Mouse (Mus musculus) limb, embryonic 12.5 days (tissue): ENCODE measurements at regions not wholly inside any gene's neighbourhood (a gene's known extent, or its start where the extent isn't known, plus 50 kb on each side); places are given as distances from the start of the nearest gene placed in this dataset.
A peak's percentile ranks its signal among the peaks of the same experiment; 100 is the strongest.

ENCODE experiments used
- ATAC-seq: fragments of 200-750 bp; cut with Nextera tagmentation; 2 replicates; pipeline ENCODE4 v1.8.0; 2017; ENCODE audit warnings: low read depth, moderate TSS enrichment; ENCODE audit not compliant: insufficient number of reproducible peaks, insufficient read depth, low FRiP score, low TSS enrichment
- H3K27ac ChIP-seq: fragments of 300-500 bp; sonication (generic); 2 replicates; pipeline ENCODE4 v1.5.1; 2016; ENCODE audit warnings: mild to moderate bottlenecking, moderate library complexity
- H3K27me3 ChIP-seq: fragments of 300-500 bp; sonication (generic); 2 replicates; pipeline ENCODE4 v1.6.1; 2016; ENCODE audit warnings: mild to moderate bottlenecking, moderate library complexity
- H3K36me3 ChIP-seq: fragments of 300-500 bp; sonication (generic); 2 replicates; pipeline ENCODE4 v1.6.1; 2016; ENCODE audit warnings: mild to moderate bottlenecking, moderate library complexity
- H3K4me1 ChIP-seq: fragments of 300-500 bp; sonication (generic); replicated peaks from 2 replicates; pipeline ENCODE4 v1.6.1; 2016
- H3K4me2 ChIP-seq: fragments of 300-500 bp; sonication (generic); 2 replicates; pipeline ENCODE4 v1.6.1; 2016; ENCODE audit warnings: mild to moderate bottlenecking, moderate library complexity
- H3K4me3 ChIP-seq: fragments of 300-500 bp; sonication (generic); replicated peaks from 2 replicates; pipeline ENCODE4 v1.5.1; 2016; ENCODE audit warnings: mild to moderate bottlenecking
- H3K9ac ChIP-seq: fragments of 300-500 bp; sonication (generic); replicated peaks from 2 replicates; pipeline ENCODE4 v1.6.1; 2016; ENCODE audit warnings: mild to moderate bottlenecking, moderate library complexity
- H3K9me3 ChIP-seq: fragments of 300-500 bp; sonication (generic); 2 replicates; pipeline ENCODE4 v1.6.1; 2016; ENCODE audit warnings: mild to moderate bottlenecking, moderate library complexity
- WGBS: fragments of 180-500 bp; shearing (Covaris S2); methylation state at CpG from one replicate; pipeline ENCODE4 v1.1.7; 2016; 5-methylcytosine and 5-hydroxymethylcytosine counted together

DNA sequence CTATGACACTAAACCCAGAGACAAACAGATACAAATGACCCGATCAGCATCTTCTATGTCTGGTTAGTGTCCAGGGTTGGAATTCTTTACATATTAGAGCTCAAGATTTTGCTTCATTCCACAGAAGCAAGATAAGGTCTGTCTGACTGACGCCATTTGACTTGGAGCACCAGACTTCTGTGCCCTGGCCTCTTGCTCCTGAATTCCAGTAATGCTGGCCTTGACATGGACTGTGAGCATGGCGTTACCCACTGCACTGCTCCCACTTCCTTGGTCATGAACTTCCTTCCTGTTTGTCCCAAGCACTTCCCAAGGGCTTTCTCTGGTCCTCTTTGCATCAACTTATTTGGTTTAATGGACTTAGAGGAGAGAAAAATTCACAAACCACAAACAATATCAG lies 225.6 kb upstream of the Igfbp3 start:
- H3K4me1 ChIP-seq: 0 out of 2 replicates have a peak, but pooled peaks cover 3% of the 10 kb centered on the region
- no peaks in the 10 kb centered on the region for H3K36me3 ChIP-seq
- WGBS: 80% methylated on average over 3 of the region's 3 CpGs
- H3K27me3 ChIP-seq: no peaks in the 10 kb centered on the region
- no peaks in the 10 kb centered on the region for H3K9me3 ChIP-seq
- no peak overlapping the region for H3K27ac ChIP-seq
- no peak overlapping the region for H3K4me2 ChIP-seq
- no peak for ATAC-seq
- no peak overlapping the region for H3K9ac ChIP-seq
- no peak overlapping the region for H3K4me3 ChIP-seq

DNA sequence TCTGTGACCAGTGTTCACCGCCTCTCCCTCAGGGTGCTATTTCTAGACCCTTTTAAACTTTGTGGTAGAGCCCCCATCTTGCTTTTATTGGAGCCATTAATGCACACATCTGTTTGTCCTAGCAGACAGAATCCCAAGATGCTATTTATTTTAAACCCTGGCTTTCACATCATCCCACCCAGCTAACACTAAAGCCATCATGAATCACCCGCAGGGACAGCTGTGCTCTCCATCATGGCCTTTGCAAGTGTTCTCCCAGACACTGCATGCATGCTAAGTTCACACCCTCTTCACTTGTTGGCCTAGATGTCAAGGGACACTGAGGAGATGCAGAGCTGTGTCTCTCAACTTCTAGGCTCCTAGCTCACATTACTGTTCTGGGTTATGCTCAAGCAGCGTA lies 220.9 kb upstream of the Igfbp3 start:
- Histone ChIP-seq H3K4me3 (no peak overlapping the region), H3K27me3 (no peaks in the 10 kb centered on the region), H3K4me1 (0 out of 2 replicates have a peak, but pooled peaks cover 3% of the 10 kb centered on the region), H3K4me2 (no peak overlapping the region), H3K9ac (no peak overlapping the region), H3K36me3 (no peaks in the 10 kb centered on the region), H3K9me3 (no peaks in the 10 kb centered on the region), H3K27ac (no peak overlapping the region)
- WGBS: 81% methylated on average over 3 of the region's 3 CpGs
- no peak for ATAC-seq

DNA sequence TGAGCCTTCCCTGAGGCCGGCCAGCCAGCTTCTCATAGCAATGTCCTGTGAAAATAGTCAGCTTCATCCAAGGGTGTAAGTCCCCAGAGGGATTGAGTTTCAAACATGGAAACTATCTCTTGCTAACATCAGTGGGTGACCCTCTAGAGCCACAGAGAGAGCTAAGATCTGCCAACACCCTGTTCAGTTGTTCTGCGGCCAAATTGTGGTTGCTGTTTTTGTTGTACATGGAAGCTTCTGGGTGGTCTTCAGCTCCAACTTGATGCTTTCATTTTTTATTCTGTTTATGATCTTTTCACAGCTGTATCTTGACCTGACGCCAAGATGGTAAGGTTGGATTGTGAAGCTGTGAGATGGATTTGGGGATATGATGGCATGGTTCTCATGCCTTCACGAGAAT lies 214.0 kb upstream of the Igfbp3 start:
- Histone ChIP-seq H3K27me3 (no peaks in the 10 kb centered on the region), H3K4me2 (no peak overlapping the region), H3K36me3 (no peaks in the 10 kb centered on the region), H3K9me3 (no peaks in the 10 kb centered on the region), H3K9ac (no peak overlapping the region), H3K4me3 (no peak overlapping the region), H3K4me1 (peaks cover 9% of the 10 kb centered on the region), H3K27ac (no peak overlapping the region)
- no peak for ATAC-seq
- WGBS: 87% methylated on average over 4 of the region's 4 CpGs

DNA sequence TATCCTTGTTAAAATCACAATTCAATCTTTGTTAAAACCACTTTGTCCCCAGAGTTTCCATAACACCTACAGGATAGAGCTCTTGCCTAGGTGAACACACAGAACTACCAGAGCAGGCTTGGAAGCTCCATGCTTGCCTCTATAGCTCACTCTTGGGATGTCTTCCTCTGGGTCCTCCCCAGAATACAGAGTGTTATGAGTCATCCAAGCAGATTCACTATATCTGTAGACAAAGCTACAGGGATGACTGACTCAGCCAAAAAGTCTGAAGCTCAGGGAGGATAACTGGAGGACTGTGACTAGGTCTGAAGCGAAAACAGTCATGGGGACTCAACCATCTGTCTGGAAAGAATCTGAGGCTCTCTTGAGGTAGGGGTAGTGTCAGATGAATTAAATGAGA lies 211.5 kb upstream of the Igfbp3 start:
- WGBS: 84% methylated on average over 1 of the region's 1 CpGs
- no peaks in the 10 kb centered on the region for H3K9me3 ChIP-seq

DNA sequence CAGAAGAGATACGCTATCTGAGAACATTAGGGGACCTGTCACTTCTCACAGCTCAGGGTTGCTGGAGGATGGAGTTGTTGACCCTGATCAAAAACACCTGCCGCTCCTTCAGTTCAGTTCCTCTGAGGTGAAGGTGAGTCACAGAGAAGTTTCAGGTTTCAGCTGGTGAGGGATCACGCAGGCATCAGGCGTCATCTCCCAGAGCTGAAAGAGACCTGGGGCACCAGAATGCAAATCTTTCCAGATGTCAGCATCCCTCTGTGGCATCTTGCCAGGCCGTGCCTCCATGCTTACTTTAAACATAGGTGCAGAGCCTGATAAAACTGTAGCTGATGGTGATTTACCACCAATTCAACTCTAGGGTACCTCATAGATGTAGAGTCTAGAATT lies 210.4 kb upstream of the Igfbp3 start:
- Histone ChIP-seq H3K4me2 (no peak overlapping the region), H3K27ac (no peak overlapping the region), H3K4me3 (no peak overlapping the region), H3K9ac (no peak overlapping the region), H3K4me1 (peaks cover 9% of the 10 kb centered on the region), H3K36me3 (no peaks in the 10 kb centered on the region), H3K9me3 (no peaks in the 10 kb centered on the region), H3K27me3 (no peaks in the 10 kb centered on the region)
- ATAC-seq: no peak
- 39% methylated on average over 5 of the region's 5 CpGs for WGBS

More for the DNA sequence above, 211.5 kb upstream of the Igfbp3 start:
- H3K9ac ChIP-seq: no peak overlapping the region
- H3K36me3 ChIP-seq: no peaks in the 10 kb centered on the region
- H3K27ac ChIP-seq: no peak overlapping the region
- H3K27me3 ChIP-seq: no peaks in the 10 kb centered on the region
- peaks cover 9% of the 10 kb centered on the region for H3K4me1 ChIP-seq
- no peak overlapping the region for H3K4me3 ChIP-seq
- ATAC-seq: no peak
- no peak overlapping the region for H3K4me2 ChIP-seq

DNA sequence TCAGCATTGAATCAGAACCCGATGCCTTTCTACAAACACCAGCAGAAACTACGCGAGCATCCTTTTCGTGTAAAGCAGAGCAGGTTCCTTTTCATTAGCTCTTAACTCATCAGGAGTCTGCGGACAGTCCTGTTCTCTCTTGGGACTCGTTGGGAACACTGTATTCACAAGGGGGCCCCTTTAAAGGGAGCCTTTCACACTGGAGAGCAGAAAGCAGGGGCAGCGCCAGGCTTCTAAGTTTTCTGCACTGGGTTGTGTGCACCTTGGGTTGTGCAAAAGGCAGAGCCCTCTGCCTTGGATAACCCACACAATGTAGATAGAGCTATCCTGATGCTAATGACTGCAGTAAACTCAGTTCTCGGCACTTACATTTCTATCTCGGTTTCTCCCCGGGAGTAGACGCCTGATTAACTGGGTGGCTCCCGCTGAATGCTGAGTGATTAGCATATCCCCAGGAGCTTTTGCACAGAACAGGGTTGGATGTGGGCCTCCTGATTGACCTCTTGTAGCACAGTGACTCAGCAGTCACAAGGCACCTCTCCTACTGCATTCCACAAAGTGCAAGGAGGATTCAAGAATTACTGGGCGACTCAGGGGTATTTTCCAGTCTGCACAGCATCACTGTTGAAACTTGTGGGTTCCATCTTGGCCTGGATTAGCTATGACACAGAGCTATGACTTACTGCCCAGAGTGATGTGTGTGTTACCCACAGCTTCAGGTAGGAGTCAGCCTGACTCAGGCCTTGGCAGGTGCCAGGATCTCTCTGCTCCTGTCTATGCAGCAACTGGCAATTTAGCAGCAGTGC lies 209.8 kb upstream of the Igfbp3 start:
- H3K4me3 ChIP-seq: no peak overlapping the region
- WGBS: 16% methylated on average over 13 of the region's 13 CpGs
- no peak for ATAC-seq

DNA sequence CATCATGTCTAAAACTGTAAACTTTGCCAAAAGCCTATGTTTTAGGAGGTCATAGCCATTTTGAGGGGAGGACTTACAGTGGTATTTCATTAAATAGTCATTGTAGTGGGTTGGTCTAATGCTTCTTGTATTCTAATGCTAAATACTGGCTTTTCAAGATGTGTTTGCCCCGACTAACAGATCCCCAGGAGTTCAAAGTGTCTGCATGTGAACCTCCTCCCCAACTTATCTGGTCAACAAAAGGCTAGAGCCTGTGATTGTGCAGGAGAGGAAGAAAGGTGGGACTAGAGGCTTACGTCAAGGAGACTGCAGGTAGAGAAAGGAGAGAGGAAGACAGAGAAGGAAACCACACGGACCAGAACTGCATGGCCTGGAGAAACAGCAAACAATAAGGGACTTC lies 198.9 kb upstream of the Igfbp3 start:
- Histone ChIP-seq H3K4me3 (no peak overlapping the region), H3K4me2 (no peak overlapping the region), H3K9ac (no peak overlapping the region), H3K9me3 (no peaks in the 10 kb centered on the region), H3K27ac (no peak overlapping the region), H3K4me1 (no peaks in the 10 kb centered on the region), H3K27me3 (no peaks in the 10 kb centered on the region), H3K36me3 (no peaks in the 10 kb centered on the region)
- 74% methylated on average over 3 of the region's 3 CpGs for WGBS
- ATAC-seq: no peak

More for the DNA sequence above, 209.8 kb upstream of the Igfbp3 start:
- Histone ChIP-seq H3K36me3 (no peaks in the 10 kb centered on the region), H3K27me3 (no peaks in the 10 kb centered on the region), H3K4me2 (no peak overlapping the region), H3K27ac (no peak overlapping the region), H3K9ac (no peak overlapping the region), H3K4me1 (peaks cover 9% of the 10 kb centered on the region), H3K9me3 (no peaks in the 10 kb centered on the region)

DNA sequence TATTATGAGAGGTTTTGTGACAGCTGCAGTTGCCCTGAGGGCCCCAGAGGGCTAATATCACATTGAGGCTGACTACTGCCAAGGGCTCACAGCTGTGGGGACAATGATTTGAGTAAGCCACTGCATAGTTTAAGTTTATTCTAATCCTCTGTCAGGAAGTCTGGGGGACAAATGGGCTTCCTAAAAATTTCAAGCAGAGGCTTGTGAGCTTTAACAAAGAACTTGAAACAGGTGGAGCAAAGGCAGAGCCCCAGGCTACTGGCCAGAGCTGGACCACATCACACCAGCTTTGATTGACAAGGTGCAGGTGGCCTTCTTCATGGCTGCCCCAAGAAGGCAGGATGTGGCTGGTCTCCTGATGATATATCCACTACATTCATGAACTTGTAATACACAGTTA lies 195.3 kb upstream of the Igfbp3 start:
- no peaks in the 10 kb centered on the region for H3K36me3 ChIP-seq
- no peaks in the 10 kb centered on the region for H3K27me3 ChIP-seq
- no peak overlapping the region for H3K4me3 ChIP-seq
- no peaks in the 10 kb centered on the region for H3K9me3 ChIP-seq
- no peak overlapping the region for H3K27ac ChIP-seq
- ATAC-seq: no peak
- no peak overlapping the region for H3K9ac ChIP-seq
- no peak overlapping the region for H3K4me2 ChIP-seq
- no peaks in the 10 kb centered on the region for H3K4me1 ChIP-seq

DNA sequence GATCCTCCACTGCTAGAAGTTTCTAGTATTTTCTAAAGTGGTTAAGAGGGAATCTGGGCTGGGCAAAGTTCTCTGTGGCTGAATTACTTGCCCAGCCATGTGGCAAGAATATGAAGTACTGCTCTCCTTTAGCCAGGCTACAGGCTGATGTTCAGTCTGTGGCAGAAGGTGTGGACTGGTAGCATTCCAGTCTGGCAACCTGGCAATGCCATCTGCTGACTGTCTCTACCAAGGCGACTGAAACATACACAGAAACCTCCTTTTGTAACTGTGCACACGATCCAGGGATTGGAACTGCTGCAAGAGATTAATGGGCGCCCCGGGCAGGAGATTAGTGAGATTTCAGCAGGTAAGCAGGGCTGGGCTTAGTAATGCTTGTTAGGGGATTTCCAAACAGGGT lies 190.9 kb upstream of the Igfbp3 start:
- Histone ChIP-seq H3K36me3 (no peaks in the 10 kb centered on the region), H3K27me3 (no peaks in the 10 kb centered on the region), H3K4me2 (no peak overlapping the region), H3K9me3 (no peaks in the 10 kb centered on the region), H3K4me1 (no peaks in the 10 kb centered on the region), H3K27ac (no peak overlapping the region), H3K4me3 (no peak overlapping the region), H3K9ac (no peak overlapping the region)
- ATAC-seq: no peak
- 81% methylated on average over 4 of the region's 4 CpGs for WGBS

DNA sequence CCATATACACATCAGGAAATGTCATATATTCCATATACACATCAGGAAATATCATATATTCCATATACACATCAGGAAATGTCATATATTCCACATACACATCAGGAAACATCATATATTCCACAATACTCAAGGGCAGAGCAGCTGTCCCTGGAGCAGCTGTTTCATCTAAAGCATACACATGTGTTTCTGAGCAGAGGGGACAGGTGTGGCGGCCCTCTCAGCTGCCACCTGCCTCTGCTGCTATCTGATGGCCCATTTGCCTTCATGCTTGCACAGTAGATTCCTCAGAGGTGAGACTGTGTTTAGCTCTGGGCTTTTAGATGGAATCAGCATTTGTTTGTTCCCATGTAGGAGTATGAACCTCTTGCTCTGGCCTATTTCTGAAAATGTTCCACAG lies 158.1 kb upstream of the Igfbp3 start:
- no peaks in the 10 kb centered on the region for H3K36me3 ChIP-seq
- no peak overlapping the region for H3K4me2 ChIP-seq
- ATAC-seq: no peak
- 0 out of 2 replicates have a peak, but pooled peaks cover 3% of the 10 kb centered on the region for H3K9me3 ChIP-seq
- no peaks in the 10 kb centered on the region for H3K4me1 ChIP-seq
- WGBS: 75% methylated on average over 1 of the region's 1 CpGs
- H3K27ac ChIP-seq: no peak overlapping the region
- H3K4me3 ChIP-seq: no peak overlapping the region
- no peak overlapping the region for H3K9ac ChIP-seq
- no peaks in the 10 kb centered on the region for H3K27me3 ChIP-seq

DNA sequence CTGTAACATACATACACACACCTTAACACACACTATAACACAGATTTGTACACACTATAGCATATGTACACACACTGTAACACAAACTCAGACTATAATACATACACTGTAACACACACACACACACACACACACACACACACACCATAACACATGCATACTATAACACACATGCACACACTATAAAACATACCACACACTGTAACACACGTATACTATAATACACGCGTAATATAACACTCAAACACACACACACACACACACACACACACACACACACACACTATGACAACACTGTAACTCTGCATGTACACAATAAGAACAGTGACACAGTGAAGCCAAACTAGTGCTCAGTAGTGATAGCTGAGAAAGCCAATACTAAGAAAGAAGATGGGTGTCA lies 147.7 kb upstream of the Igfbp3 start:
- Histone ChIP-seq H3K4me1 (no peaks in the 10 kb centered on the region), H3K36me3 (no peaks in the 10 kb centered on the region), H3K27me3 (no peaks in the 10 kb centered on the region), H3K4me3 (no peak overlapping the region), H3K27ac (no peak overlapping the region), H3K4me2 (no peak overlapping the region), H3K9ac (no peak overlapping the region), H3K9me3 (no peaks in the 10 kb centered on the region)
- ATAC-seq: peak; percentile 75; the same call in 1 of the 2 replicates
- WGBS: 95% methylated on average over 3 of the region's 3 CpGs

DNA sequence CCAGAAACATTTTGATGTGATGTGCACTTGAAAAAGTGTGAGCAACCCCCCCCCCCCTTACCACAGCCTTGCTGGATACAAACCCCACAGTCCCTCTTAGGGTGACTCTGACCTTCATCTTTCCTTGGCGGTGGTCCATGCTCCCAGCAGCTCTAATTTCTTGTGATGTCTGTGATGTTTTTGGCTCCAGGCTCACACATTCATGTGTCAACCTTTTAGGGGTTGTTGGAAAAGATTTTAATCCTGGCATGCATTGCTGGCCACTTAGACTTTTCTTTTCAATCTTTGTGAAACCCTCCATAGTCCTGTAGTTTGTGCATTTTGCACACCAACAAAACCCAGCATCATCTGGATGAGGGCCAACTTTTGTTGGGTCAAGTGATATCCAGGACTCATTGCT lies 134.9 kb upstream of the Igfbp3 start:
- no peak overlapping the region for H3K27ac ChIP-seq
- no peaks in the 10 kb centered on the region for H3K9me3 ChIP-seq
- no peak for ATAC-seq
- no peak overlapping the region for H3K9ac ChIP-seq
- no peak overlapping the region for H3K4me3 ChIP-seq
- H3K36me3 ChIP-seq: no peaks in the 10 kb centered on the region
- H3K4me1 ChIP-seq: no peaks in the 10 kb centered on the region
- H3K27me3 ChIP-seq: no peaks in the 10 kb centered on the region
- WGBS: 89% methylated on average over 1 of the region's 1 CpGs
- H3K4me2 ChIP-seq: no peak overlapping the region
